Mouse (Mus musculus): ENCODE data around the gene Col6a2. TPM values are rescaled to one million over a fixed set of nuclear protein-coding genes. Genes with fewer than 3 reads are reported as not detected.

Gene Col6a2
- polyA plus RNA-seq, 1 experiment from 2014 or later = 148 TPM

DNA sequence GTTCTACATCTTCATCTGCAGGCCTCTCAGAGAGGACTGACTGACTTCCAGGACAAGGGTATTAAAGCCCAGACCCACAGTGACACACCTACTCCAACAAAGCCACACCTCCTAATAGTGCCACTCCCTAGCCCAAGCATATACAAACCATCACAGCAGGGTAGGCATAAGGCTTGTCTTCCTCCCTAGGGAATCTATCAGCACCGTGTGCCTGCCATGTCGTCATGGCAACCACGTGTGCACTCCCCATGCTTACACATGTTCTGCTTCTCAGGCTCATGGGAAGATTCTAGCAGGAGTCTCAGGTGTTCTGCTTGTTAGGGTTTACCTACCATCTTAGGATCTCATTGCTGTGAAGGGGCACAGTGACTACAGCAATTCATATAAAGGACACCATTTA is 71.9 kb downstream of the Col6a2 start:
- 67% methylated on average over 3 of the region's 3 CpGs for WGBS
- Histone ChIP-seq H3K4me2 (replicated peaks; ENCODE audit: low read depth, low read length) (no peak overlapping the region), H3K4me3 (ENCODE audit: low read depth, low read length) (no peak overlapping the region), H3K27me3 (ENCODE audit: control insufficient read depth, insufficient read depth, low read length) (no peaks in the 10 kb centered on the region), H3K9ac (replicated peaks; ENCODE audit: low read depth, low read length) (no peak overlapping the region), H3K9me3 (ENCODE audit: control insufficient read depth, low read depth, low read length) (no peaks in the 10 kb centered on the region), H3K27ac (ENCODE audit: low read length) (no peak overlapping the region), H3K4me1 (ENCODE audit: control insufficient read depth, insufficient read depth, low read length) (no peaks in the 10 kb centered on the region), H3K36me3 (ENCODE audit: control insufficient read depth, insufficient read depth, low read length) (peaks cover 59% of the 10 kb centered on the region)
- no peak for ATAC-seq (ENCODE audit: insufficient number of reproducible peaks, insufficient read depth, low FRiP score, low read depth)

DNA sequence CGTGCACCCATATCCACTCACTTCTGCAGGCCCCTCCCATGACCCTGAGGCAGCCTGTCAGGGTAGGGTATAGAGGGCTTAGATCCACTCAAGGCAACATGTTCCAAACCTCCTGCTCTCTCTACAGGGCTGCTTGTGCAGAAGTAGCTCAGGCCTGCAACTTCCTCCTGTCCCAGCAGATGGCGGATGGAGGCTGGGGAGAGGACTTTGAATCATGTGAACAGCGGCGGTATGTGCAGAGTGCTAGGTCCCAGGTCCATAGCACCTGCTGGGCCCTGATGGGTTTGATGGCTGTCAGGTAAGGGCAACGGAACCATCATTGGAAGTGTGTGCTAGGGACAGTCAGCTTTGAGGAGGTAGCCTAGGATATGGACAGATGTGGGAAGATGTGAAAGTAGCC is 73.0 kb downstream of the Col6a2 start:
- Histone ChIP-seq H3K27ac (ENCODE audit: low read length) (no peak overlapping the region), H3K4me2 (replicated peaks; ENCODE audit: low read depth, low read length) (no peak overlapping the region), H3K9me3 (ENCODE audit: control insufficient read depth, low read depth, low read length) (no peaks in the 10 kb centered on the region), H3K36me3 (ENCODE audit: control insufficient read depth, insufficient read depth, low read length) (peaks cover 68% of the 10 kb centered on the region), H3K4me3 (ENCODE audit: low read depth, low read length) (no peak overlapping the region), H3K4me1 (ENCODE audit: control insufficient read depth, insufficient read depth, low read length) (no peaks in the 10 kb centered on the region), H3K9ac (replicated peaks; ENCODE audit: low read depth, low read length) (no peak overlapping the region), H3K27me3 (ENCODE audit: control insufficient read depth, insufficient read depth, low read length) (no peaks in the 10 kb centered on the region)
- no peak for ATAC-seq (ENCODE audit: insufficient number of reproducible peaks, insufficient read depth, low FRiP score, low read depth)
- 83% methylated on average over 5 of the region's 5 CpGs for WGBS

DNA sequence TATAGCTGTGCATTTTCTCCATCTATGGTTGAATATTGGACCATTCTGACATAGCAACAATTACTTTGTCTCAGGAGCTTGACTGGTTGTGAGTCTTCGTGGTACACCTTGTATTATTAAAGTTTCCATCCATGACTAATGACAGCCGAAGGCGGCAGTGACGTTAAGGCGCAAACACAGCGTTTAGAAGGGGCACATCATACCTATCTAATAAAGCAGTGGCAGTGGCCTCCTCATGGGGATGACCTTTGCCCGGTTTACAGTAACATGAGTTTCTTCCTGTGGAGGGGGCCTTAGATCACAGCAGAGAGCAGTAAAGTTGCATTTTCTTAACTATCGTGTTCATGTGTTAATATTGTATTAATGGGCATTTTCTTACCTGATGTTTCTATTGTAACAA is 75.2 kb downstream of the Col6a2 start:
- no peaks in the 10 kb centered on the region for H3K27me3 ChIP-seq (ENCODE audit: control insufficient read depth, insufficient read depth, low read length)
- H3K36me3 ChIP-seq (ENCODE audit: control insufficient read depth, insufficient read depth, low read length) = peaks cover 78% of the 10 kb centered on the region
- no peak overlapping the region for H3K4me2 ChIP-seq (replicated peaks; ENCODE audit: low read depth, low read length)
- no peaks in the 10 kb centered on the region for H3K9me3 ChIP-seq (ENCODE audit: control insufficient read depth, low read depth, low read length)
- ATAC-seq (ENCODE audit: insufficient number of reproducible peaks, insufficient read depth, low FRiP score, low read depth) = no peak
- no peak overlapping the region for H3K9ac ChIP-seq (replicated peaks; ENCODE audit: low read depth, low read length)
- H3K4me3 ChIP-seq (ENCODE audit: low read depth, low read length) = no peak overlapping the region
- H3K4me1 ChIP-seq (ENCODE audit: control insufficient read depth, insufficient read depth, low read length) = no peaks in the 10 kb centered on the region
- 91% methylated on average over 8 of the region's 8 CpGs for WGBS
- H3K27ac ChIP-seq (ENCODE audit: low read length) = no peak overlapping the region

DNA sequence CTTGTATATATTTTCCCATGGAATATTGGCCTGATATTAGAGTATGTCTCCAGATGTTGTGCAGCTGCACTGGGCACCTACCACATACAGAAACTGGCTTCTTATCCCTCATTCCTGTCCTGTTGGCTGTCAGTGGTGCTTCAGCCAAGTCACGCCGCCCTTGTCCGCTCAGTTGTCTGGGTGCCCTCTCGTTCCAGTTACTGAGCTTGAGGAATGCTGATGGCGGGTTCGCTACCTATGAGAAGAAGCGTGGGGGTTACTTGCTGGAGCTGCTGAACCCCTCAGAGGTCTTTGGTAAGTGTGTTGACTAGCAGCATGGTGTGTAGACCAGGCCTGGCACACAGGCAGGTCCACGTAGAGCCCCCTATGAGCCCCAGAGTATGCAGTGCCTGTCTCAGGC is 76.9 kb downstream of the Col6a2 start:
- no peak for ATAC-seq (ENCODE audit: insufficient number of reproducible peaks, insufficient read depth, low FRiP score, low read depth)
- no peaks in the 10 kb centered on the region for H3K4me1 ChIP-seq (ENCODE audit: control insufficient read depth, insufficient read depth, low read length)
- H3K9ac ChIP-seq (replicated peaks; ENCODE audit: low read depth, low read length) = no peak overlapping the region
- no peak overlapping the region for H3K4me2 ChIP-seq (replicated peaks; ENCODE audit: low read depth, low read length)
- H3K9me3 ChIP-seq (ENCODE audit: control insufficient read depth, low read depth, low read length) = no peaks in the 10 kb centered on the region
- H3K4me3 ChIP-seq (ENCODE audit: low read depth, low read length) = no peak overlapping the region
- no peak overlapping the region for H3K27ac ChIP-seq (ENCODE audit: low read length)
- peaks cover 75% of the 10 kb centered on the region for H3K36me3 ChIP-seq (ENCODE audit: control insufficient read depth, insufficient read depth, low read length)
- no peaks in the 10 kb centered on the region for H3K27me3 ChIP-seq (ENCODE audit: control insufficient read depth, insufficient read depth, low read length)
- whole genome bisulfite sequencing = 93% methylated on average over 8 of the region's 8 CpGs

Other genes with a start within 250 kb of the Col6a2 start
- gene AC141477.1, start 183.2 kb downstream of the Col6a2 start, polyA plus RNA-seq (2014; fragmentation: Nextera tagmentation; extraction: Ambion mirVana) = not detected in 2 replicates
- gene Pcnt, start 180.8 kb downstream of the Col6a2 start, polyA plus RNA-seq (2014; fragmentation: Nextera tagmentation; extraction: Ambion mirVana) = 18.9 and 20.1 TPM in 2 replicates
- gene 2610028H24Rik, start 174.5 kb downstream of the Col6a2 start, polyA plus RNA-seq (2014; fragmentation: Nextera tagmentation; extraction: Ambion mirVana) = not detected in 2 replicates
- gene Mcm3ap, start 154.7 kb downstream of the Col6a2 start, polyA plus RNA-seq (2014; fragmentation: Nextera tagmentation; extraction: Ambion mirVana) = 64.6 and 68.5 TPM in 2 replicates
- gene Ybey, start 154.5 kb downstream of the Col6a2 start, polyA plus RNA-seq (2014; fragmentation: Nextera tagmentation; extraction: Ambion mirVana) = 5.6 and 5.8 TPM in 2 replicates
- 35.0 and 41.4 TPM in 2 replicates for gene Lss, start 92.0 kb downstream of the Col6a2 start, polyA plus RNA-seq (2014; fragmentation: Nextera tagmentation; extraction: Ambion mirVana)
- gene Spatc1l, start 61.4 kb downstream of the Col6a2 start, polyA plus RNA-seq (2014; fragmentation: Nextera tagmentation; extraction: Ambion mirVana) = 0.23 TPM in 1 of 2 replicates, not detected in the other
- gene Ftcd, start 48.0 kb downstream of the Col6a2 start, polyA plus RNA-seq (2014; fragmentation: Nextera tagmentation; extraction: Ambion mirVana) = not detected in 2 replicates
- 275 and 292 TPM in 2 replicates for gene Col6a1, start 102.5 kb upstream of the Col6a2 start, polyA plus RNA-seq (2014; fragmentation: Nextera tagmentation; extraction: Ambion mirVana)